Mouse (Mus musculus) activated CD4-positive, CD25-positive, alpha-beta regulatory T cell, adult 9 weeks (primary cell): Measurements from ENCODE around the gene Mfrp. TPM values are rescaled to one million over a fixed set of nuclear protein-coding genes. Genes with fewer than 3 reads are reported as not detected.

Source experiments
- polyA plus RNA-seq: library from polyadenylated mRNA; unstranded; fragments of 100-300 nt; shearing (Covaris generic); gene quantifications from one replicate; pipeline ENCODE4 v1.2.1, GENCODE M21; 2017

The Mfrp gene
- polyA plus RNA-seq: not detected

GRCm38 (mm10) chr9:44101490-44101889 lies at the start of gene Mfrp:
Gene Mfrp, plus strand, starts transcription at chr9:44101729.

GRCm38 (mm10) chr9:44066785-44067225 lies 34.7 kb upstream of the Mfrp start, which contains the start of gene Usp2:
Gene Usp2, plus strand, starts transcription at chr9:44067021.

DNA sequence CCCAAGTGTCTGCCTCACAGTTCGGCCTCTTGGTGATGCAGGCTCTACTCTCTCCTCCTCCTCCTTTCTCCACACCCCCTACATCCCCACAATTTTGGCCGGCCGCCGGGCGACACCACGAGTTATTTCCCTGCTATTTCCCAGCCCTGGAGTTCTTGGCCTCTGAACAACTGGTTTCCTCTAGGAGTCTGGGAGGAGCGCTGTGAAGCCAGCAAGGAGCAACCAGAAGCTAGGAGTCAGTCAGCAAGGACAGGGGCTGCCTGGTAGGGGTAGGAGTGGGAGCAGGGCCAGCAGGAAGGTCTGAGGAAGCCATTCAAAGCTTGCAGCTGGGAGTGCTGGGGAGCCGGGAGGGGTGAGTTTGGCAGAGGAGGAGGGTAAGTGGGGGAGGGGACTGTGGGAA lies 5.6 kb downstream of the Mfrp start, which contains the start of gene C1qtnf5:
C1qtnf5 (plus strand) TSS at position 136 of the 400 bp plus-strand sequence.

DNA sequence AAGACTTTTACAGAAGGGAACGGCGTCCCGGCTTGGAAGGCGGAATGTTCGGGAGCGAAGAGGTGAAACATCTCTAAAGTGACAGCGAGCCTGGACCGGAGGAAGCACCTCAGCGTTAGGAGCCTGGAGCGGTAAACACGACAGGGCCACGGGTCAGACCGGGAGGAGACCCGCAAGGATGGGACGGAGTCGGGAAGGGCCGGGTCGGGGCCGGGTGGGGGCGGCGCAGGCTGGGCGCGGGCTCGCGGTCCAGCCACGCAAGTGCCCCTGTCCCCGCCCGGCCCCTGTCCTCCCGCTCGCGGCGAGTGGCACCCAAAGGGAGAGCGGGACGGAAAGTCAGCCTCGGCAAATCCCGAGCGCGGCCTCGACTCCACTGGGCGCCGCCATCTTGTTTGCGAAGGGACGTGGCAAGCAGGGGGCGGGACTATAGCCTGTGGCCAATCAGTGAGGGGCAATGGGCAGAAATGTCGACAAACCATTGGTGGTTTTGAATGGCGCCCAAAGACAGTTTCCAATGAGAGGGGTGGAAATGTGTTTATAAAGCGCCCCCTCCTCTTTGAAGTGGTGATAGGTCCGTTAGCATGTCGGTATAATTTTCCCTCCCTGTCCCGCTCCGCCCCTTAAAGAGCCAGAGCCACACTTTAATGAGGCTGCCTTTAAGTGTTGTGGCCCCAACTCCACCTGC lies 11.7 kb downstream of the Mfrp start, which contains the start of the genes Gm49380 and Rnf26:
Gm49380 (minus strand) TSS at position 396 of the 685 bp plus-strand sequence.
Rnf26 (minus strand) TSS at position 413 of the 685 bp plus-strand sequence.

DNA sequence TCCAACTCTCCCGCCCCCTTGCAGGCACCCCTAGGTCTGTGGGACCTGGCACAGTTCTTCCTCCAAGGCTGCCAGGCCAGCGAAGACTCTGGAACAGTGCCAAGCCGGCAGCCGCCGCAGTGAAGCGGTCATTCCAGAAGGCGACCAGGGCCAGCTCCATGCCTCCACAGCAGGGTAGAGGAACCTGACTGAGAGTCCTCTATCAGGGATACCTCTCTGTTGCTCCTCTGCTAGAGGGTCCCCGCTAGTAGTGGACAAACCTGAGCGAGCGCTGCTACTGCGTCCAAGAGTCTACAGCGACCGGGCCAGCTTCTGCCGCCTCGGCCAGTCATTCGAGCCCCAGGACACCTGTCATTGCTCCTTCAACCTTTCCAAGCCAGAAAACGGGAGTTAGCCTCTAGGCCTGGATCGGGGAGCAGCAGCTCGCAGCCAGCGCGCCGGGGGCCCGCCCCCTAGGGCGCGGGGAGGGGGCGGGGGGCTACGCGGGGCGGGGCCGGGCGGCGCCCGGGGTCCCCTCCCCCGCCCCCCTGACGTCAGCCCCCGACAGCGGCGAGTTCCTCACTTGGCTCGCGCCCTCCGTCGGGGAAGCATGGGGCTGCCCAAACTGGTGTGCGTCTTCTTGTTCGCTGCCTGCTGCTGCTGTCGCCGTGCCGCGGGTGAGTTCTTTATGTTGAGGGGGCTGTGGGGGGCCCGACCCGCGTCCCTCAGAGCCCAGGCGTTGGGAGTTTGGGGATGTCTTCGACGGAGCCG lies 32.7 kb downstream of the Mfrp start, which contains the start of gene Mcam:
Mcam (plus strand) TSS at position 369 of the 750 bp plus-strand sequence.

Other genes with a start within 250 kb of the Mfrp start
- 149 TPM for gene Thy1, start 58.3 kb upstream of the Mfrp start, polyA plus RNA-seq
- 1.9 TPM for gene Usp2, start 34.7 kb upstream of the Mfrp start, polyA plus RNA-seq
- not detected for gene C1qtnf5, start 5.5 kb downstream of the Mfrp start, polyA plus RNA-seq
- not detected for gene Gm49380, start 11.8 kb downstream of the Mfrp start, polyA plus RNA-seq
- 11.6 TPM for gene Rnf26, start 11.8 kb downstream of the Mfrp start, polyA plus RNA-seq
- not detected for gene Mcam, start 32.7 kb downstream of the Mfrp start, polyA plus RNA-seq
- gene Cbl, start 132.3 kb downstream of the Mfrp start, polyA plus RNA-seq: 33.6 TPM
- gene Ccdc153, start 138.9 kb downstream of the Mfrp start, polyA plus RNA-seq: not detected
- 0.21 TPM for gene Pdzd3, start 149.7 kb downstream of the Mfrp start, polyA plus RNA-seq
- 12.2 TPM for gene Nlrx1, start 166.9 kb downstream of the Mfrp start, polyA plus RNA-seq
- gene Abcg4, start 186.9 kb downstream of the Mfrp start, polyA plus RNA-seq: 0.32 TPM
- gene Hinfp, start 203.9 kb downstream of the Mfrp start, polyA plus RNA-seq: 32.9 TPM
- gene C2cd2l, start 218.6 kb downstream of the Mfrp start, polyA plus RNA-seq: 8.9 TPM
- 24.2 TPM for gene Dpagt1, start 224.3 kb downstream of the Mfrp start, polyA plus RNA-seq
- 27.0 TPM for gene H2afx, start 233.0 kb downstream of the Mfrp start, polyA plus RNA-seq
- 34.4 TPM for gene Hmbs, start 242.5 kb downstream of the Mfrp start, polyA plus RNA-seq